In genomic region chr2:130365211-130366094, GRCm38 (mm10) we compare ENCODE assay signal across 9 mouse cellular contexts. TPM values are rescaled to one million over a fixed set of nuclear protein-coding genes. Genes with fewer than 3 reads are reported as not detected.
A peak's percentile ranks its signal among the peaks of the same experiment; 100 is the strongest.
DNase-seq lines count a peak whose midpoint lies in the region; ATAC-seq and TF ChIP-seq lines count a peak whose summit lies in the region.
"Had no signal": no experiment of that assay in that cellular context is flagged by ENCODE, and none has a peak within 500 bp of the region (broad histone marks: within the 10 kb centered on the region; RNA-seq: fewer than 3 reads in every experiment).

No protein-coding gene starts in this region.

- no peaks in the 10 kb centered on the region for H3K9me3 ChIP-seq in kidney, embryonic 16.5 days (ENCODE audit: low read length)
- no peaks in the 10 kb centered on the region for H3K9me3 ChIP-seq in forebrain, embryonic 15.5 days
- H3K9me3 ChIP-seq in limb, embryonic 13.5 days: no peaks in the 10 kb centered on the region

- TF ChIP-seq POLR2A in olfactory bulb, adult 2 months (IDR thresholded peaks at IDR 0.05; ENCODE audit: insufficient read depth, low read depth, low read length): no peak

- H3K27ac ChIP-seq in kidney, embryonic 16.5 days (ENCODE audit: low read length): no peak overlapping the region
- H3K27ac ChIP-seq in forebrain, embryonic 15.5 days (replicated peaks): no peak overlapping the region
- no peak overlapping the region for H3K27ac ChIP-seq in limb, embryonic 13.5 days
- H3K27ac ChIP-seq in olfactory bulb, adult 2 months (ENCODE audit: insufficient read depth, low read depth, low read length): no peak overlapping the region

- no peaks in the 10 kb centered on the region for H3K36me3 ChIP-seq in kidney, embryonic 16.5 days (ENCODE audit: insufficient read depth, low read length)
- no peaks in the 10 kb centered on the region for H3K36me3 ChIP-seq in forebrain, embryonic 15.5 days
- no peaks in the 10 kb centered on the region for H3K36me3 ChIP-seq in limb, embryonic 13.5 days

- no peak for DNase-seq in kidney, adult 8-10 months
- no peak for DNase-seq in cerebellum, adult 8-10 months
- no peak for DNase-seq in c-Kit-positive CD71-positive TER-119-positive erythroid progenitor cells, embryonic 14.5 days (ENCODE audit: low spot score)
- no peak for DNase-seq in B cell, adult 2 months

- H3K4me2 ChIP-seq in kidney, embryonic 16.5 days (replicated peaks; ENCODE audit: low read depth, low read length): peak overlapping the region; percentile 71
- H3K4me2 ChIP-seq in forebrain, embryonic 15.5 days (replicated peaks): peak overlapping the region; percentile 34
- H3K4me2 ChIP-seq in limb, embryonic 13.5 days (replicated peaks): peak overlapping the region; percentile 65

- 7% methylated on average over 27 of the region's 30 CpGs for WGBS in kidney, embryonic 16.5 days
- 11% methylated on average over 30 of the region's 30 CpGs for WGBS in forebrain, embryonic 15.5 days
- WGBS in limb, embryonic 13.5 days: 6% methylated on average over 29 of the region's 30 CpGs
- WGBS in olfactory bulb, adult 2 months: 23% methylated on average over 30 of the region's 30 CpGs

- peak overlapping the region; percentile 51 for H3K4me3 ChIP-seq in kidney, embryonic 16.5 days (ENCODE audit: low read length)
- H3K4me3 ChIP-seq in forebrain, embryonic 15.5 days: peak overlapping the region; percentile 11
- H3K4me3 ChIP-seq in limb, embryonic 13.5 days: peak overlapping the region; percentile 38
- H3K4me3 ChIP-seq in olfactory bulb, adult 2 months (ENCODE audit: insufficient read depth, low read depth, low read length): peak overlapping the region; percentile 12; the same call in 1 of the 2 replicates

- ATAC-seq in kidney, embryonic 16.5 days (ENCODE audit: low FRiP score, low TSS enrichment): peak; percentile 72
- no peak for ATAC-seq in forebrain, embryonic 15.5 days (replicated peaks)
- ATAC-seq in limb, embryonic 13.5 days (ENCODE audit: low FRiP score, low read depth): 0 out of 2 replicates have a peak, but pooled peaks have one; percentile 9

- H3K27me3 ChIP-seq in kidney, embryonic 16.5 days (ENCODE audit: insufficient read depth, low read length): peaks cover 34% of the 10 kb centered on the region
- peaks cover 18% of the 10 kb centered on the region for H3K27me3 ChIP-seq in forebrain, embryonic 15.5 days
- H3K27me3 ChIP-seq in limb, embryonic 13.5 days: peaks cover 75% of the 10 kb centered on the region

- H3K4me1 ChIP-seq in kidney, embryonic 16.5 days (ENCODE audit: insufficient read depth, low read length): 0 out of 2 replicates have a peak, but pooled peaks cover 3% of the 10 kb centered on the region
- H3K4me1 ChIP-seq in forebrain, embryonic 15.5 days: peaks cover 9% of the 10 kb centered on the region; the same call in 1 of the 2 replicates
- peaks cover 7% of the 10 kb centered on the region; the same call in 1 of the 2 replicates for H3K4me1 ChIP-seq in limb, embryonic 13.5 days
- H3K4me1 ChIP-seq in olfactory bulb, adult 2 months (ENCODE audit: control insufficient read depth, insufficient read depth, low read length): peaks cover 3% of the 10 kb centered on the region; the same call in 1 of the 2 replicates

- H3K9ac ChIP-seq in kidney, embryonic 16.5 days (replicated peaks; ENCODE audit: low read length): peak overlapping the region; percentile 64
- H3K9ac ChIP-seq in forebrain, embryonic 15.5 days (replicated peaks): no peak overlapping the region
- H3K9ac ChIP-seq in limb, embryonic 13.5 days: peak overlapping the region; percentile 50

- TF ChIP-seq CTCF in olfactory bulb, adult 2 months (IDR thresholded peaks at IDR 0.05; ENCODE audit: insufficient read depth, low read depth, low read length): no peak

RNA-seq across cellular contexts. Expression of gene Cpxm1, which starts 31.9 kb away (rescaled TPM):
- polyA plus RNA-seq in kidney, embryonic 16.5 days (2015; fragmentation: Nextera tagmentation; extraction: Ambion mirVana): 104 and 105 TPM in 2 replicates
- polyA plus RNA-seq in forebrain, embryonic 15.5 days (2015; fragmentation: Nextera tagmentation; extraction: Ambion mirVana): 14.6 and 15.2 TPM in 2 replicates
- polyA plus RNA-seq in limb, embryonic 13.5 days (2015; fragmentation: Nextera tagmentation; extraction: Ambion mirVana): 137 and 145 TPM in 2 replicates
- polyA plus RNA-seq in olfactory bulb, adult 2 months (2012; ENCODE audit: insufficient read depth, insufficient read length, low replicate concordance, missing spikeins): not detected in 2 replicates

RNA-seq across cellular contexts. Expression of gene Gm28372, which starts 39.6 kb away (rescaled TPM):
- polyA plus RNA-seq in kidney, embryonic 16.5 days (2015; fragmentation: Nextera tagmentation; extraction: Ambion mirVana): not detected in 2 replicates
- polyA plus RNA-seq in forebrain, embryonic 15.5 days (2015; fragmentation: Nextera tagmentation; extraction: Ambion mirVana): 0.24 and 0.25 TPM in 2 replicates
- 0.08 and 0.11 TPM in 2 replicates for polyA plus RNA-seq in limb, embryonic 13.5 days (2015; fragmentation: Nextera tagmentation; extraction: Ambion mirVana)
- polyA plus RNA-seq in olfactory bulb, adult 2 months (2012; ENCODE audit: insufficient read depth, insufficient read length, low replicate concordance, missing spikeins): not detected in 2 replicates
- polyA plus RNA-seq: liver, adult 2 months had no signal

RNA-seq across cellular contexts. Expression of gene 1700020A23Rik, which starts 39.6 kb away (rescaled TPM):
- polyA plus RNA-seq in kidney, embryonic 16.5 days (2015; fragmentation: Nextera tagmentation; extraction: Ambion mirVana): not detected in 2 replicates
- 0.42 and 0.45 TPM in 2 replicates for polyA plus RNA-seq in forebrain, embryonic 15.5 days (2015; fragmentation: Nextera tagmentation; extraction: Ambion mirVana)
- polyA plus RNA-seq in limb, embryonic 13.5 days (2015; fragmentation: Nextera tagmentation; extraction: Ambion mirVana): not detected in 2 replicates
- polyA plus RNA-seq in olfactory bulb, adult 2 months (2012; ENCODE audit: insufficient read depth, insufficient read length, low replicate concordance, missing spikeins): not detected in 2 replicates
- polyA plus RNA-seq: liver, adult 2 months had no signal

RNA-seq across cellular contexts. Expression of gene Tmem239, which starts 40.8 kb away (rescaled TPM):
- not detected in 2 replicates for polyA plus RNA-seq in kidney, embryonic 16.5 days (2015; fragmentation: Nextera tagmentation; extraction: Ambion mirVana)
- polyA plus RNA-seq in forebrain, embryonic 15.5 days (2015; fragmentation: Nextera tagmentation; extraction: Ambion mirVana): not detected in 2 replicates
- polyA plus RNA-seq in limb, embryonic 13.5 days (2015; fragmentation: Nextera tagmentation; extraction: Ambion mirVana): not detected in 2 replicates
- polyA plus RNA-seq in olfactory bulb, adult 2 months (2012; ENCODE audit: insufficient read depth, insufficient read length, low replicate concordance, missing spikeins): not detected in 2 replicates
- polyA plus RNA-seq: liver, adult 2 months had no signal

RNA-seq across cellular contexts. Expression of gene Vps16, which starts 58.7 kb away (rescaled TPM):
- polyA plus RNA-seq in kidney, embryonic 16.5 days (2015; fragmentation: Nextera tagmentation; extraction: Ambion mirVana): 109 and 115 TPM in 2 replicates
- 116 and 119 TPM in 2 replicates for polyA plus RNA-seq in forebrain, embryonic 15.5 days (2015; fragmentation: Nextera tagmentation; extraction: Ambion mirVana)
- 113 and 122 TPM in 2 replicates for polyA plus RNA-seq in limb, embryonic 13.5 days (2015; fragmentation: Nextera tagmentation; extraction: Ambion mirVana)
- polyA plus RNA-seq in olfactory bulb, adult 2 months (2012; ENCODE audit: insufficient read depth, insufficient read length, low replicate concordance, missing spikeins): not detected in 2 replicates

Comparison
In these comparisons a context has a peak if more than half of its experiments do, and no peak if none do; other contexts are left out.
1. RNA of gene Cpxm1, which starts 31.9 kb away (polyA plus RNA-seq): 137 to 145 TPM in limb, embryonic 13.5 days, 104 to 105 TPM in kidney, embryonic 16.5 days and 14.6 to 15.2 TPM in forebrain, embryonic 15.5 days; not detected in olfactory bulb, adult 2 months; every median in the first group is over 10 times any median in the second.
2. Peak in every context shown above with its lines, with median percentiles within 50 percentile points of each other: H3K4me2 ChIP-seq and H3K4me3 ChIP-seq.